Mouse (Mus musculus): Measurements from ENCODE around the gene Pdcd1lg2.

GRCm38 (mm10) chr19:29509857-29510256, 99.1 kb downstream of the Pdcd1lg2 start:
- TF ChIP-seq ZC3H11A (IDR thresholded peaks at IDR 0.05; ENCODE audit: borderline replicate concordance, low read depth, low read length) (no peak), ZNF384 (IDR thresholded peaks at IDR 0.05; ENCODE audit: low read depth, low read length) (no peak), MAFK (IDR thresholded peaks at IDR 0.05; ENCODE audit: insufficient read depth, low read depth, low read length) (no peak), CHD2 (IDR thresholded peaks at IDR 0.05; ENCODE audit: low read depth, low read length) (no peak)

Measured in ES-E14 (cell line).